Mouse (Mus musculus) embryo, embryonic 11.5 days (tissue): ENCODE data around the gene Cspg4.
"Not testable (repeated sequence)": the region's sequence is repeated elsewhere in the genome, so short reads cannot be mapped to it uniquely, and the experiment has no call there.

ENCODE experiments used
- DNase-seq: peaks from one replicate; pipeline ENCODE4 v3.0.0-alpha.2; 2012; ENCODE audit warnings: low read depth, low spot score

The Cspg4 gene

DNA sequence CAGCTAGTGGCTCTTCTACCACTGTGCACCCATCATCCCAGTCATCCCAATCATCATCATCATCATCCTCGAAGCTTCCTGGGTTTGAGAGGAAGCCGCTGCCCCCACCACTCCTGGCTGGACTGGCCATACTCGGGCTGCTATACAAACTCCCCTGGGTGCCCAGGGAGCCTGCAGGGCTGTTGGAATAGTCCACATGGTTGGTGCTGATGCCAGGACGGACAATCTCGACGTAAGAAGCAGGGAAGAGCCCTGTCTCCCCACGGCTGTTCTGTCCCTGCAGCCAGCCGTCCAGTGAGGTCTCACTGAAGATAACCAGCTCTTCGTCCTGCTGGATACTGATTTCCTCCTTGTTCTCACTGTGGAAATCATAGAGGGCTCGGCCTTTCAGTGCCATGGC lies 61.6 kb downstream of the Cspg4 start:
- DNase-seq, result no peak

DNA sequence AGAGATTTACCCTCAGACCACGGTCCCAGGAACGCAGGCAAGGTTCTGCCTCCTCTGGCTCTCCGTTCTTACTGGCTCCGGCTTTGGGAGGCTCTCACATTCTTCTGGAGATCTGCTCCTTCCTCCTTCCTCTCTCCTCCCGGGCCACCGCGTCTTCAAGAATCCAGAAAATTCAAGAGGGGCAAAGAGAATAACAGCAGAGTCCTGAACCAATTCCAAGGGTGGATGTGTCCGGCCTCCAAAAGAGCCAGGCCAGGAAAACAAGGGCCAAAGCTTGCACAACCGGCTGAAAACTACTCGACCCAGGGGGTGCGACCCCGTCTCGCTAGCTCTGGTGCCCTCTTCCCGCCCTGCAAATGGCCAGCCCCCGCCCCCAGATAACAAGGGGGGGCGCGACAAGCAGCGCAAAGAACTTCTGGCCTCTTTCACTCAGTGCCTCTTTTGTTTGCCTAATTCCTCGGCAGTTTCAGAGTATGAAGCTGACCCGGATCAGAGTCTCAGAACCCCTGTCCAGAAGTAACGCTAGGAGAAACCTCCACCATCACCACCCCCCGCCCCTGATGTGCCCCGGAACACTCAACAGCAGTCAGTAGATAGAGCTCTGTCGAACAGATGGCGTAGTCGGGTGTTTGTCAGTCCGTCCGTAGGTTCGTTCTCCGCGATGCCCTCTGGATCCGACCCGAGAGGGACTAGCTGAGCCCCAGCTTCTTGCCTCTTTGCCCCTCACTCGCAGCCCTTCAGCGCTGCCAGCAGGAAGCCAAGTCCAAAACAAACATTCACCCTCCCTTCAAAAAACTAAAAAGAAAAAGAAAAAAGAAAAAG lies 62.6 kb downstream of the Cspg4 start:
- DNase-seq, result no peak

DNA sequence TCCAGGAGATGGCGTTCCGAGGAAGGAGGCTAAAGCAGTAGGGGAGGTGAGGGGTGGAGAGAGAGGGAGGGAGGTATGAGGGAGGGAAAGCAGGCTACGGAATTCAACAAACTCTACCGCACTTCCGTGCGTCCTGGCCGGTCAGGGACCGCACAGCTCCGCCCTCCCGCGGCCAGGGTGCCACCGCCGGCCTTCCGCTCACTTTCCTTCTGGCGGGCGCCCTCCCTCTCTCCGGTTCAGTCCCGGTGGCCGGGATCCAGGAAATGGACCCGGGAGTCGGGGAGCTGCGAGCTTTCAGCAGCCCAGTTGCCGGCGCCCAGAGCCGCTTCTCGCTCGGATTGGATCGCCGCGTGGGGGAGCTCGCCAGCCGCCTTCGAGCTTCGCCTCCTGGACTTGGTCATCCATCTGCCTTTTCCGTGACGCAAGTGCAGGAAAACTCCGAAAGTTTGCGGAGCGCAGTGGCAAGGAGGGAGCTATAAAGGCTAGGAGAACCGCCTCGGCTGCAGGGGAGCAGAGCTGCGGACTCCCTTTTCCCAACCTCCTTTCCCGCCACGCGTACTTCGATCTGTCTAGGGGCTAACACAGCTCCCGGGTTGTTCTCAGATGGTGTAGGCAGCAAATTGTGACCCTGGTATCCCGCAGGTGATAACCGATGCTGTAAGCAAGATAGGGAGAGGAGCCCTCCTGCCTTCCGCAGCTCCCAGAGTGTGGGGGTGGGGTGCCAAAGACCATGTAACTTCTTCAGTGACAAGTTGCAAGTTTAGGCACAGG lies 63.4 kb downstream of the Cspg4 start, which contains the start of gene Snx33:
TSS of gene Snx33 (minus strand) at position 331 of the 771 bp plus-strand sequence.
- DNase-seq, result peak; percentile 83

DNA sequence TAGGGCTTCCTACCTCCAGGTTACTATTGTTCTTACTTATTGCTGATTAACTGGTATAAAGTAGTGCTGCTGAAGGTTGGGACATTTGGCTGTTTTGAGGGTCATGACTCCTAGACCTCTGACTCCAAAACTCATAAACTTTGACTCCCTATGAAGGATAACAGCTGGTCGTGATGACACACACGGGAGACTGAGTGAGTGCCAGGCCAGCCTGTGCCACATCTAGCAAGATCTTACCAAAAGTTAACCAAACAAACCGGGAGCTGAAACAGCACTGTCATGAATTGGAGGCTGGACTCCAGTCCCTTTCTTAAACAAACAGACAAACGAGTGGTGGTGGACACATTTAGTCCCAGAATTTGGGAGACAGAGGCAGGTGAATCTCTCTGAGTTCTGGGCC lies 64.7 kb downstream of the Cspg4 start:
- DNase-seq, result no peak

DNA sequence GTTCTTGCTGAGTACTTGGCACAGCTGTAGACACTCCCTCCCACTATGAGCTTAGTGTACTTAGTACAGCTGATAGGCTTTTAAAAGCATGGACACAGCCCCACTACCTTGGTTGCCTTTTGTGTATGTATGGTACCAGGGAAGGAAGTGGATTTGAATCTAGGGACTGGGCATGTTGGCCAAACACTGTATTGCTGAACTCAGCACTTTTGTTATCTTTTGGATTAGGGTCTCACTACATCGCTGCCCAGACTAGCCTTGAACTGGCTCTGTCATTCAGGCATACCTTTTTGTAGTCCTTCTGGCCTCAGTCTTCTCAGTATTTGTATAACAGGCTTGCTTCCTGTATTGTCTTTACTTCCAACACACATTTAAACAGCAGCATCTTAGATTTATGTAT lies 65.7 kb downstream of the Cspg4 start:
- no peak for DNase-seq

DNA sequence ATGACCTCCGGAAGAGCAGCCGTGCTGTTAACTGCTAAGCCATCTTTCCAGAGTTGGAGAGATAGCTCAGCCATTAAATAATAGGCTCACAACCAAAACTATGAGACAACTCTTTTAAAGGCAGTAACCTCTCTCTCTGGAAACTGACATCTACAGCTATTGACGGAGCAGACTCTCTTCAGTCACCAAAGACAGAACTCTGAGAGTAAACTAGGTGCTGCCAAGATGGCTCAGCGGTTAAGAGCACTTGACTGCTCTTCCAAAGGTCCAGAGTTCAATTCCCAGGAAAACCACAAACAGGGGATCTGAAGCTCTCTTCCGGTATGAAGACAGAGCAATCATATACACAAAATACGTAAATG lies 72.0 kb downstream of the Cspg4 start:
- no peak for DNase-seq

DNA sequence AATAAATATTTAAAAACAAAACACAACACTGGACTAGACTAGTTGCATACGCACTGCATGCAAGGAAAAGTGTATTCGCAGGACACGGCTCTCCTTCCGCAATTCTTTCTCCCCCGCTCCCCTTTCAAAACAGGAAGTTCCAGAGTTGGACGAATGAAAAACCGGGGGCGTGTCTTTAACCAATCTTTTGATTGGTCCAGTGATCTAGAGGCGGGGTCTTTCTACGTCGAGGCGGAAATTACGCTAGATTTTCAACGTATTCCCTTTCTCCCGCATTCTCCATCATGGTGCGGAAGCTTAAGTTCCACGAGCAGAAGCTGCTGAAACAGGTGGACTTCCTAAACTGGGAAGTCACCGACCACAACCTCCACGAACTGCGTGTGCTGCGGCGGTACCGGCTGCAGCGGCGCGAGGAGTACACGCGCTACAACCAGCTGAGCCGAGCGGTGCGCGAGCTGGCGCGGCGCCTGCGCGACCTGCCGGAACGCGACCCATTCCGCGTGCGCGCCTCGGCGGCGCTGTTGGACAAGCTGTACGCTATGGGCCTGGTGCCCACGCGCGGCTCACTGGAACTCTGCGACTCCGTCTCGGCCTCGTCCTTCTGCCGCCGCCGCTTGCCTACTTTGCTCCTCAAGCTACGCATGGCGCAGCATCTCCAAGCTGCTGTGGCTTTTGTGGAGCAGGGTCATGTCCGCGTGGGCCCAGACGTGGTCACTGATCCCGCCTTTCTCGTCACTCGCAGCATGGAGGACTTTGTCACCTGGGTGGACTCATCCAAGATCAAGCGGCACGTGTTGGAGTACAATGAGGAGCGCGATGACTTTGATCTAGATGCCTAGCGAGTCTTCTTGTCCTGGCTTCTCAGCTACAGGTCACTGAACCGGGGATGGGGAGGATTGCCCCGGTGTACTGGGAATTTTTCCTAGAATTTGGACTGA lies 72.7 kb downstream of the Cspg4 start, which contains the start of gene Imp3:
TSS of gene Imp3 (plus strand) at position 253 of the 938 bp plus-strand sequence.
- peak; percentile 89 for DNase-seq

DNA sequence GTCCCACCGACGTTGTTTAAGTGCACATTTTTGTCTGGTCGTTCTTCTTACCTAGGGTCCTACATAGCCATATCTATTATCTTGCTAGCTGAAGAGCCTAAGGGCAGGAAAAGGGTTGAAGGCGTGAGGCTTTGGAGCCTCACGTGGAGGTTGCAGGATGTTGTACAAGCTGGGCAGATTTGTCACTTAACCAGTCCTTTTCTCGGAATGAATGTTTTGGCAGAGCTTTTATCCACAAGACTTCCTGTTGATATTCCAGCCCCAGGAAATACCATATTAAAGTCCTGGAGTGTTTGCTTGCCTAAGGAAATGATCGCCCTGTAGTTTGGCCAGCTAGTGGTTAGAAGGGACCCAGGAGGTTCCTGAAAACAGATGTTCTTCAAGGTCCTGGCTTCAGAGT lies 73.5 kb downstream of the Cspg4 start:
- DNase-seq, result no peak

DNA sequence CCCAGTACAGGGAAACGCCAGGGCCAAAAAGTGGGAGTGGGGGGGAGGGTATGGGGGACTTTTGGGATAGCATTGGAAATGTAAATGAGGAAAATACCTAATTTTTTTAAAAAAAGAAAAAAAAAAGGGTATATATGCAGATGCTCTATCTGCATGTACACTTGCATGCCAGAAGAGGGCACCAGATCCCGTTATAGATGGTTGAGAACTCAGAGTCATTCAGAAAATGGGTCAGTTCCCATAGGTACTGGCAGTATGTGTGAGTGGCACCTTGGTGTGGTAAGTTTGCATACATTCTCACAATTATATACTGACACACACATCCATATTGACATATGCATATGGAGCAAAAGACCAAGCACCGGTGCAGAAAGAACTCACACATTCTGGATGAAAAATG lies 82.6 kb downstream of the Cspg4 start:
- DNase-seq, result not testable (repeated sequence)

DNA sequence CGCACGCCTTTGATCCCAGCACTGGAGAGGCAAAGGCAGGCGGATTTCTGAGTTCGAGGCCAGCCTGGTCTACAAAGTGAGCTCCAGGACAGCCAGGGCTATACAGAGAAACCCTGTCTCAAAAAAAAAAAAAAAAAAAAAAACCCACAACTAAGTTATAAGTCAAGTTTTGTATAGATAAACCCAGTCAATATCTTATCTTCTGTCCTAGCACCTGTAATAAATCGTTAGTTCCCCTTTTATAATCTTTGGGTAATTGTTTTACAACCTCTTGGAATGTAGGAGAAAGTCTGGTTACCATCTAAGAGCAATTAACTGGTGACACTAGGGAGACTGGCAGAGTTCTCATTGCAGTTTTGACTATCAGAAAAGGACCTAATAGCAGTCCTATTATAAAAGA lies 83.9 kb downstream of the Cspg4 start:
- not testable (repeated sequence) for DNase-seq
